Mouse (Mus musculus) embryonic facial prominence, embryonic 14.5 days (tissue): ENCODE results near the gene 9230104L09Rik. TPM values are rescaled to one million over a fixed set of nuclear protein-coding genes. Genes with fewer than 3 reads are reported as not detected.

ENCODE experiments used
- polyA plus RNA-seq: library from polyadenylated mRNA; unstranded; fragments of >200 nt; fragmentation: Nextera tagmentation; extraction: Ambion mirVana; gene quantifications from 2 replicates; pipeline ENCODE4 v1.2.1, GENCODE M21; 2014

9230104L09Rik gene
- polyA plus RNA-seq, 1 experiment from 2014 or later = not detected

Other genes starting within 250 kb of the 9230104L09Rik start
- 71.1 and 79.9 TPM in 2 replicates for gene Nxt1, start 192.4 kb downstream of the 9230104L09Rik start, polyA plus RNA-seq
- gene Gzf1, start 184.0 kb downstream of the 9230104L09Rik start, polyA plus RNA-seq = 22.4 and 23.3 TPM in 2 replicates
- 5.9 and 6.5 TPM in 2 replicates for gene Napb, start 132.6 kb downstream of the 9230104L09Rik start, polyA plus RNA-seq
- not detected in 2 replicates for gene Cstl1, start 114.7 kb downstream of the 9230104L09Rik start, polyA plus RNA-seq
- gene Cst11, start 93.5 kb downstream of the 9230104L09Rik start, polyA plus RNA-seq = not detected in 2 replicates
- gene 8030411F24Rik, start 83.0 kb downstream of the 9230104L09Rik start, polyA plus RNA-seq = not detected in 2 replicates
- gene Cst12, start 75.7 kb downstream of the 9230104L09Rik start, polyA plus RNA-seq = not detected in 2 replicates
- not detected in 2 replicates for gene Cst8, start 66.3 kb downstream of the 9230104L09Rik start, polyA plus RNA-seq
- gene Cst13, start 45.0 kb downstream of the 9230104L09Rik start, polyA plus RNA-seq = not detected in 2 replicates
- gene Cst9, start 29.9 kb downstream of the 9230104L09Rik start, polyA plus RNA-seq = not detected in 2 replicates
- gene Cst3, start 10.7 kb upstream of the 9230104L09Rik start, polyA plus RNA-seq = 548 and 591 TPM in 2 replicates
- gene Gm1330, start 138.2 kb upstream of the 9230104L09Rik start, polyA plus RNA-seq = not detected in 2 replicates
- not detected in 2 replicates for gene Gm10750, start 152.2 kb upstream of the 9230104L09Rik start, polyA plus RNA-seq